Mouse (Mus musculus) heart, adult 11 months (tissue): ENCODE data around the gene Cds1.

Experiments
- DNase-seq: peaks from one replicate; pipeline ENCODE4 v3.0.0; 2022

Cds1 gene

DNA sequence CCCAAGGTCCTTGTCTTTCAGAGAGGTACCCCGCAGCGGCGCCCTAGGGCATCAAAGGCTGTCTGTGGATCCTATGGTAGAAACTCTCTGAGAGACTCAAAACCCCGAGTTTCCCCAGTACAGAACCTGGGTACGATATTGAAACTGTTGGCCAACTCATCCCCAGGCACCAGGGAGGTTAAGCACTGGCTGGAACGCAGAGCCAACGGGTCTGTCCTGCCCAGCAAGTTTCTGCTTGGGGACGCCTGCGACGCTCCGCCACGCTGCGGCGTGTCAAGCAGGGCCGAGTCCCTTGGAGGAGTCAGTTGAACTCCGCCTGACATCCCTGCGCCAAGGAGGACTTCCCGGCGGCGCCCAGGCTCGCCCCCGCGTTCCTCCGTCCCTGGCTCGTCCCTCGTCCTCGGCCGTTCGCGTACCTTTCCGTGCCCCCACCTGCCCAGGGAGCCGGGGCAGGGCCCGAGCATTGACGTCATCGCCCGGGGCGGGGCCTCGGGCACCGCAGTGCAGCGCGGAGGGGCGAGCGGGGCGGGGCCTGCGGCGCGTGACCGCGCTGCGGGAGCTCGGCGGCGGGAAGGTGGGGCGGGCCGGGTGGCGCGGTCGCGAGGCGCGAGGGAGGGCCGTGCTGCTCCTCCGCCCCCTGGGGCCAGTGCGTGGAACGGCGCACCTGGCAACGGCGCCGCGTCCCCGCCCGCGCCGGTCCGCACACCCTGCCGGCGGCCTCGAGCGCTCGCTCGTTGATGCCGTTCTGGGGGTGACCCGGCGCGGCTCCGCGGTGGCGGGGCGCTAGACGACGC is at the start of gene Cds1:
TSS of gene Cds1 (plus strand) at position 577 of the 794 bp plus-strand sequence.
- DNase-seq: peak; percentile 98

DNA sequence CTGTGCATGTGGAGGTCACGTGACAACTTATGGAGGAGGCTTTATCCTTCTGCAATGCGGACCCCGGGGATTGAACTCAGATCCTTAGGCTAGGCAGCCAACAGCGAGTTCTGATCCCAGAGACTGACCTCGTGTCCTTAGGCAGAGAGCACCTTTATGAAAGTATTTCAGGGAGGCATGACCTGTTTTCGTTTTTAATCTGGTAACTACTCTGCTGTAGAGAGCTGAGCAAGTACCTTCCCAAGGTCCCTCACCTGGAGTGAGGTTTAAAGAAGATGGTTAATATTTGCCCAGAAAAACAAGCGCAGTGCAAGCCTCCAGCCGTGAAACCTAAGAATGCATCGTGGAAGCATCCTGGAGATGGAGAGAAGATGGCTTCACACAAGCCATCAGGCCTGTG is 40.7 kb upstream of the Cds1 start:
- no peak for DNase-seq

DNA sequence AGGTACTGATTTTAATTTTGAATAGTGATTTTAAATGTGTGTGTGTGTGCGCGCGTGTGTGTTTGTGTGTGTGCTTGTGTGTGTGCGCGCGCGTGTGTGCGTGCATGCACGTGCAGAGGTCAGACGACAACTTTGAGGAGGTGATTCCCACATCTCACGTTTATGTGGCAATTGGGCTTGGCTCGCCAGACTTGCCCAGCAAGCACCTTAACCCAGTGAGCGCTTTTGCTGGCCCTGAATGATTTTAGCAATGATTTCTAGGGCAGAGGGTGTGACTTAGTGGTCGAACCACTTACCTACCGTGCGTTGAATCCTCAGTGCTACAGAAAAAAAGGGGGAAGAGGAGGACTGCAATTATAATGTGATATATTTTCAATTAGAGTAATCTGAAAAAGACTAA is 40.2 kb upstream of the Cds1 start:
- no peak for DNase-seq

DNA sequence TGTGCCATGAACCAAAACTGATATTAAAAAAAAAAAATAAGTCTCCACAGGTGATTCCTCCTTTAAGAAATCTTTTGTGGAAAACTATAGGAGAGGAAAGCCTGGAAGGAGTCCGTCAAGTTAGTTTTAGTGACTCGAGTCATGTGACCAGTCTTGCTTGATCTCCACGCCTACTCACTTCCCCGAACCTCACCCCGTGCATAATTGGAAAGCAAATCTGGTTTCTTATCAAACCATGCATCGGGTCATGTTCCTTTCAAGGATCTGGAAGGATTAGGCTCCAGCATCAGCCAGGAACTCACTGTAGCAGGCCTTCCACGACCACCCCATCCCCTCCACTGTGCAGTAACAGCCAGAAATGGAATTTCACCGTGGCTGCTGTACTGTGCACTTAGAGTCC is 39.2 kb upstream of the Cds1 start:
- DNase-seq: peak; percentile 53

DNA sequence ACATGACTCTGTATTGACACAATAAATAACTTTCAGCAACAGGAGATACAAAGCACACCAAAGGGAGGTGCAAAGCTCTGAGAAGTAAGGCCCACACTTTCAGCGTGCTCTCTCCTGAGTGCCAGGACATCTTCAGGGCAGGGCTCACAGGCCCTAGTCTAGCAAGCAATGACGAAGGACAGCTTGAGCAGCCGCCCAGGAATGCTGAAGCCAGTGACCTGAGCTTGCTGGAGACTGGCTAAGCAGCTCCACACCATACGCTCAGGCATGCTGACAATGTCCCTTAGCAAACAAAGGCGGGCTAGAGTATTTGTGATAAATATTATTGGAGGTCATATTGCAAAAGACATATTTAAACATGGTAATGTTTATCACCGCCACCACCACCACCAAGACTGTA is 38.6 kb upstream of the Cds1 start:
- peak; percentile 7 for DNase-seq

DNA sequence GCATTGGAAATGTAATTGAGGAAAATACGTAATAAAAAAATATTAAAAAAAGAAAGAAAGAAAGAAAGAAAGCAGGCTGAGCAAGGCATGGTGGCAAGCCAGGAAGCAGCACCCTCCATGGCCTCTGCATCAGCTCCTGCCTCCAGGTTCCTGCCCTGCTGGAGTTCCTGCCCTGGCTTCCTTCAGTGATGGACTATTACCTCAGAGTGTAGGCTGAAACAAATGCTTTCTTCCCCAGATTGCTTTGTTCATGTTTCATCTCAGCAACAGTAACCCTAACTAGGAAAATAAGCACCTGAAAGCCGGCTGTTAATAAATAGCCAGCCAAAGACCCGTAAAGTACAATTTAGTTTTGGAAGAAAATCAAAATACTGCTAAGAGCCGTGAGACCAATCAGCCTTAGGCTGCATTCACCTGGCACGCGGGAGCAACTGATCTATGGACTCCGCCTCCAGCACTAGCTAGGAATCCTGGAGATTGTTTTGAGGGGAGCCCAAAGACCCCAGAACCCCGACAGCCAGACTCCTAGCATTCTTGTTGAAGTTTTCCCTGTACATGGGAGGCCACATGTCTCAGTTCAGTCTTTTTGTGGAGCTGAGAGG is 36.5 kb upstream of the Cds1 start:
- DNase-seq: peak; percentile 18

DNA sequence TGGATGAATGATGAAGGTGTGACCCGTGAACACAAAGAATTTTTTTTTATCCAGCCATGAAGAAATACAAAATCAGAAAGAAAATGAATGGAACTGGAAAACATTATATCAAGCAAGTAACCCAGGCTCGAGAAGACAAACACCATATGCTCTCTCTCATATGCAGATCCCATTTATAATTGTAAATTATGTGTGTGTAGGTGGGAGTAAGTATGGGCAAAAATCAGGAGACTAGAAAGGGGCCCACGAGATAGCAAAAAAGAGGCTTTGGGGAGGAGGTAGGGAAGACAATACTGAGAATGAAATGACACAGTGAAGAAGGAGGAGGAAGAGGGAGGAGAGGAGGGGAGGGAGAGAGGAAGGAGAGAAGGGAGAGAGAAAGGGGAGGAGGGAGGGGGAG is 27.6 kb upstream of the Cds1 start:
- no peak for DNase-seq

DNA sequence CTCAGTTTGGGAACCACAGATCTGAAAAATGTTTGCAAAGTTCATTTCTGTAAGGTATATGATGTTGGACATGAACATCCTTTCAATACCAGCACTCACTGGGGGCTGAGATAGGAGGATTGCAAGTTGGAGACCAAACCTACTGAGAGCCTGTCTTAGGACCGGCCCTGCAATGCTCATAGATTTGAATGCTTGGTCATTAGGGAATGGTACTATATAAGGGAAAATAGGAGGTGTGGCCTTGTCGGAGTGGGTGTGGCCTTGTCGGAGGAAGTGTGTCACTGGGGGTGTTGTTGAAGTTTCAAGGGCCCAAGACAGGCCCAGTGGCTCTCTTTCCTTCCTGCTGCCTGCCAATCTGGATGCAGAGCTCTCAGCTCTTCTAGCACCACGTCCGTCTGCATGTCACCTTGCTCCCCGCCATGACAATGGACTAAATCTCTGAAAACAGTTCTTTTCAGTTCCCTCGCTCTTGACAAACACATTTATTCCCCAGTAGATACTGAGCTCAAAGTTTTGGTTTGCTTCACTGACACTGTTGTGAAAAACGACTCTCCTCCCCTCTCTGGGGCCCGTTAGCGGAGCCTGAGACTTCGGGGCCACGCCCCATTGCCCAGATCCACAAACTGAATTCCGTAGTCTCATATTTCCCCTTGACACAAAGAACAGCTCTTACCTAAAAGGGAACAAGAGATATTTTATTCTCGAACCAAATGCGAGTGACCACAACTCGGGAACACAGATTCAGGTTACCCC is 24.3 kb upstream of the Cds1 start:
- DNase-seq: peak; percentile 59

DNA sequence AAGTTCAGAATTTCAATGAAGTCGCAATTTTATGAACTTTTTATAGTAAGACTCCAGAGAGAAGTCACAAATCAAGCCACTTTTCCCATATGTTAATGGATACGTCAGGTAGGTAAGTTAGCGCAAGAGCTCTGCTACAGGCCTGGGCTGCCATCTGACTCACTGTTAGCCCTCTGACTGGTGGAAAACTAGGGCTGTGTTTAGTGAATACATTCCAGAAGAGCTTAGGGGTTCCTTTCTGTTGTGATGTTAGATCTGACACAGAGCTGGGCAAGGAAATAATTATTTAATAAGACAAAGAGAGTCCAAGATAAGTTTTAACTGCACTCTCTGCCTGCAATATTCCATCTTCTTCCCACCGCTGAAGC is 23.7 kb upstream of the Cds1 start:
- DNase-seq: peak; percentile 1

DNA sequence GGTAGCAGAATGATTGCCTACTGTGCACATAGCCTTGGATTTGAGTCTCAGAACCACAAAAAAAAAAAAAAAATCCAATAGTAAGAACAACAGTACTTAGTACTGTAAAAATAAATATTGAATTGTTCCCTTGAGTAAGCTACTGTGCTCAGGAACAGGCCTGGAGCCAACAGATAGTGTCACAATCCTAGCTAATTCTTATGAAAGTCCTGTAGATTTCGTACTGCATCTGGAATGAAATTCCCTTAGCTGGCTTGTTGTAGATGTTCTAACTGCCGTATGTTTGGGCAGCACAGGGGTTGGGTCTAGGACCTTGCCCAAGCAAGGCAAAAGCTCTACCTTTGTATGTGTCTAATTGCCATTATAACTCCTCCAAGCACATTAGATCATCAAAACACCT is 22.9 kb upstream of the Cds1 start:
- peak; percentile 70 for DNase-seq

DNA sequence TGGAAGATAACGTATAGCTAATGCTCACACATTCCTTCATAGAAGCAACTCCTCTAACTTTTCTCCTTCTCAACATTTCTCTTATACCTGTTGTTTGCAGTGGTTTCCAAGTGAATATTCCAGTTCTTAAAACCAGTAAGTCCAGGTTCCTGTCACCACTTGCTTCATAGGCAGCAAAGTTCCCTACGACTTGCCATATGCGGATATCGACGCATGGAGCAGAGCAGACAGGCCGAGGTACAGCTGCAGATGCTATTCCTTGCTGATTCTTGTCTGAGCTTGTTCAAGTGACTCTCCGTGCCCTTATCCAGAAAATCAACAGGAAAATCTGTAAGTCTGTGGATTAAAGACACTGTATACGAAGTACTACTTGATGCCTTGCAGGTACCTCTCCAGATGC is 22.5 kb upstream of the Cds1 start:
- DNase-seq: peak; percentile 72

DNA sequence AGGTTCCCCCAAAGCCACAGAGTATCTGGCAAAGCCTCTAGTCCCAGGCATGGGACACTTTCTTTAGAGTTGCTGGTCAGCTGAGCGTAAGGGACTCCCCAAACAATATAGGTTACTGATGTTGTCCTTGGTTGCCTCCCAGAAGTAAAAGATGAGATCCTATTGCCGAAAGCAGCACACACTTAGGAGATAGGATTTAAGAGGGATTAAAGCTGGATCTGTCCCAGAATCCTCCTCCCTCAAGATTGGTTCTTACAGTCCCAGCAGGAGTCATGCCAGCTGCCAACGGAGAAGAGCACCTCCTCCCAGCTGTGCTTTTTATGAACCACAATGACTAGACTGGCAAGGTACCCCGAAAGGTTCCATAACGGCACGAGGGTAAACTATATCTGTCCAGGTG is 20.0 kb upstream of the Cds1 start:
- DNase-seq: peak; percentile 52

DNA sequence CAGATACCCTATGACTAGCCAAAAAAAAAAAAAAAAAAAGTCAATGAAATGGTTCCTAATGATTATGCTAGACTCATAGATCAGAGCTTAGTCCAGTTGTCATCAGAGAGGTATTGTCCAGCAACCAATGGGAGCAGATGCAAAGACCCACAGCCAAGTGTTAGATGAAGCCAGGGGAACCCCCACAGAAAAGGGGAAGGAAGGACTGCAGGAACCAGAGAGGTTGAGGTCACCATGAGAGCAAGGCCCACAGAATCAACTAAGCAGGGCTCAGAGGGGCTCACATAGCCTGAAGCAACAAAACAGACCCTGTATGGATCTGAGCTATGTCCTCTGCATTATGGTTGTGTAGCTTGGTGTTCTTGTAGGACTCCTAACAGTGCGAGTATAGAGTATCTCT is 11.2 kb upstream of the Cds1 start:
- peak; percentile 77 for DNase-seq

DNA sequence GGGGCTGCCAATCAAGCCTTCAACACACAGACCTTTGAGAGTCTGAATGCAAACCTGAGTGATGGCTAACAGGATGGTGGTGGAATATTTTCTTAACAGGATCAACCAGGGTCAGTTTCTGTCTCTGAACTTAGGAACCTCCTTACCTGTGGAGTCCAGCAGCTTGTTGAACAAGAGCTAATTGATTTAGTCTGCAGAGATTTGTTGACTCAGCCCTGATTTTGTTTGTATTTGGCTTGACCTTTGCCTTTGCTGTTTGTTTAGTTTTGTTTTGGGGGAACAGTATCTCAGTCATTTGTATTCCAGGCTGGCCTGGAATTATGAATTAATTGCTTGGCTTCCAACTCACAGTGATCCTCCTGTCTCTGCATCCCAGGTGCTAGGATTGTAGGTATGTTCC is 7.3 kb upstream of the Cds1 start:
- DNase-seq: peak; percentile 36

DNA sequence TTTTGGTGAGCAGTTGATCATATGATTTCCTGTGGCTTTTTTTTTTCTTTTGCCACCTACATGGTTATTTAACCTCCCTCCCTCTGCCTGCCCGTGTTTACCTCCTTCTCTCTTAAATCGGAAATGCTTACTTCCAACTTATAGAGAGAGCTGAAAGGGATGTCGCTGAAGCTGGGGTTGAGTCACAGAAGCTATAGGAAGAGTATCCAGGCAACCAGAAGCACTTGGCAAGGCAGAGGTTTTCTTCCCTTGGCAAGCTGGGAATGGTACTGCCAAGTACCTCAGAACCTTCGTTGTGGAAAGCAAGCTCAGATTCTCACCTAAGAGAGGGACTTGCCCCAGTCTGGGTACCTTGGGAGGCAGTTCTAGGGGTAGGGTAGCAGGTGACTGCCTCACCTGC is 3.2 kb upstream of the Cds1 start:
- DNase-seq: peak; percentile 55

DNA sequence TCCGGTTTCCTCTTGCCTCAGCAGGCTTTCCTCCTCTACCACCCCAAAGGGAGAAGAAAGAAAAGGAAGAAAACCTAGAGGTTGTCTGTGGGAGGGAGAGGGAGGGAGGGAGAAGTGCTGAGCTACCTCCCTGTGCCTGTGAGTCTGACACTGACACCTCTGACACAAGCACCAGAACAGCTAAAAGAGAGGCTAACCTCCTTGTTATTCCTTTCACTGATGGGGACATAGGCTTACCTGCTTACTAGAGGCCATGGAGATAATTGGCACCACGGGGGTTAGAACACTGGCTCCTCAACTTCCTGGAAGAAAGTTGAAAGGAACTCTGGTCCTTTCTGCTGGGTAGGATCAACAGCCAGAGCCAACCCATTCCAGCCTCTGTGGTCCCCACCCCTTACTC is 1.4 kb upstream of the Cds1 start:
- DNase-seq: peak; percentile 52

DNA sequence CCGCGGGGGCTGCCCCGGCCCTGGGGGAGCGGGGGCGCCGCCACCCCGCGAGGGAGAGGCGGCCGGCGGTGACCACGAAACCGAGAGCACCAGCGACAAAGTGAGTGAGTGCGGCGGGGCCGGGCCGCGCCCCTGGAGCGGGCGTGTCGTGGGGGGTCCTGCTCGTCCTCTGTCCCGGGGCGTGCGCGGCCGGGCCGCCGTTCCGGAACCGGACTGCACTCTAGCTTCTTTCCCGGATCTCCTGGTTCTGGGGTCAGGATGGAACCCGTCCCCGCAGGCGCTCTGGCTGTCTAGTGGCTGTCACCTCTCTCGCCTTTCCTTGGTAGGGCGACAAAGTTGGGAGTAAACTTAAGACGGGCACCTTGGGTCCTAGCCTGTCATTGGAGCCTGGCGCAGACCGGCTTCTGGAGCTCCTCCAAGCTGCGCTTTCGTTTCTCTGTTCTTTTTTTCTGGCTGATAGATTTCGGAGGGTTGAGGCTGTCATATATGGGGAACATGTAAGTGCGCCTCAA is 516 bp downstream of the Cds1 start:
- peak; percentile 95 for DNase-seq

DNA sequence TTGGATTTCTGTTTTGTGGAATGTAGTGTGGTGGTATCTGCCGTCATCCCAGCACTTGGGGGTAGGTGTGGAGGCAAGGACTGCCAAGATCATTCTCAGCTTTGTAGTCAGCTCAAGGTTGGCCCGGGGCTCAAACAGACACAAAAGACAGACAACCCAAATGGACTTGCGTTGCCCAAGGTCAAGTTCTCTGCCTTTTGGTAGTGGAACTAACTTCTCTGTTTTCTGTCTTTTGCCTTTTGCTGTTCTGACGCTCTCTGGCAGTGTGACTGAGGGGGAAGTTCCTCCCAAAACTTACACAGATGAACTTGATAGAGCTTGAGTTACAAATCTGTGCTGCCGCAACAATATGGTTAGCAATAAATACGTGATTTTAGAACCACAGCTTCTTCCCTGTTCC is 1.3 kb downstream of the Cds1 start:
- peak; percentile 88 for DNase-seq

DNA sequence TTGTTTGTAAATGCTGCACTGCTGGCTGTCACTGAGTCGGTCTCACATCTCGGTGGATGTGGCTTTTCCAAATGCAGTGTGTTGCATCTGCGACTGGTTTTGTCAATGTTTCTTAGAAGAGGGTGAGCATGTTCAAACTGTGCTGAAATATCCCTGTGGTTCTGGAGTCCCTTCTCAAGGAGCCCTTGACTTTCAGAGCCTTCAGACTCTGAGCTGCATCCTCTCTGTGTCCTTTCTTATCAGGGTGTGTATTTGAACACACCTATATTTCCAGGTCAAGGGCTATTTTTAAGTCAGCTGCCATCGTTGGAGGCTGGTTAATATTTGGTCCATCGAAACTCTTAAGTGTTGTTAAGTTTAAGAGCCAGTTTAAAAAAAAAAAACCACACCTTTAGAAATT is 2.2 kb downstream of the Cds1 start:
- DNase-seq: peak; percentile 61

DNA sequence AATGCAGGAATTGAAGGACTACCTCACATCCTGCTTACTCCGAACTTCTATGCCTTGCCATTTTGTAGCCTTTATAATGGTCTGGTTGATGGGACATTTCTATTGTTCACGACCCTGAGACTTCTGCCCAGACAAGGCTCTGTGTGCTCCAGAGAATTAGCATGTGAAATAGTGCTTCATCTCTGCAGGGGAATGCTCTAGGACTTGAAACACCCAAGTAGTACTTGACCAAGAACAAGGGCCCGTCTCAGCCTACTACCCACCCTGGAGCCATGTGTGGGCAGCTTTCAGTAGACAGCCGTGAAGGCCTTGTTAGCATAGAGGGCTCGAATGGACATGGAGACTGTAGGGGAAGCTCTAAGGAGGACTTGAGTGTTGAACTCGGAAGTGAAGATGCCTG is 2.6 kb downstream of the Cds1 start:
- DNase-seq: peak; percentile 63

DNA sequence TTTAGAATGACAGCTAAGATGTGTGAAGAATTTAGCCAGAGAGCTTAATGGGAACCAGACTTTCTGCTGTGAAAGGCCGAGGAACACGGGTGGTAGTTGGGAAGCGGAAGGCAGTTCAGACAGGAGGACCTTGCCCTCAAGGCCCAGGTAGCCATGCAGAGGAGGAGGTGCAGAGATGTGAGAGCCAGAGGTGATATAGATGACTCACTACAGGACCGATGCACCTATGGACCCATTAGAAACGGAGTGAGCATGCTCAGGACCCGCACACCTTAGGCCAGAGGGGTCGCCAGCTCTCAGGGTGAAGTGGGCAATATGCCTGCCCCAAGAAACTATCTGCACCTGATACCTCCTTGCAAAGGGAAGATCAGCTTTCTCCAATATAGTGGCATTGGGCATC is 3.6 kb downstream of the Cds1 start:
- peak; percentile 85 for DNase-seq

DNA sequence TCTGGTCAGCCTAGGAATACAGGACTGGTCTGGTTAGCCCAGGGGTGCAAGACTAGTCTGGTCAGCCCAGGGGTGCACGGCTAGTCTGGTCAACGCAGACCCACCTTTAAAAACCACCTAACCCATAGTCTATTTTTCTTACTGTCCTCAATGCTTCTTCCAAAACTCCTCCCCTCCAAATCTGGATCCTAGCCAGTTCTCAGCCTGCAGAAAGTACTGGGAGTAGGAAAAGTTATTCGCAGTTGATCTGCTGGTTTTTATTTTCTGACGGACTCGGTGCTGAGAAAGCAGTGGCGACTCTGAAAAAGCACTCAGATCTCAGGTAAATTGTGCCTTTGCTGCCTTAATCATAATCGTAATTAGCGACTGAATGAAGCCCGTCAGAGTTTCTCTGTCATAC is 7.7 kb downstream of the Cds1 start:
- DNase-seq: peak; percentile 40

DNA sequence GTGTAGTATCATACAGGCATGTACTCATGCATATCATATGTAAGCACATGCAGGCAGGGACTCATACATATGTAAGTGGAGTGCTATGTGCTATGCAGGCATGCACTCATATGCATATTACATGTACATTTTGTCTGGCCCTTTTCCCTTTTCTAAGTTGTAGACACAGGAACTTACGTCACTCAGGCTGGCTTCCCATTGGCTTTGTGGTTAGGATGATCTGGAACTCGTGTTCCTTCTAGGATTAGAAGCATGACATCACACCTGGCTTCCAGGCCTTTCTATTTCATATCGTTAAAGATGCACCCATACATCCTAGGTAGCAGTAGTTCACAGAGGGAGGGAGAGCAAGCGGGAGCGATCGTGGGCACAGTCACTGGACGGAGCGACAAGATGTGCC is 10.3 kb downstream of the Cds1 start:
- DNase-seq: peak; percentile 31

DNA sequence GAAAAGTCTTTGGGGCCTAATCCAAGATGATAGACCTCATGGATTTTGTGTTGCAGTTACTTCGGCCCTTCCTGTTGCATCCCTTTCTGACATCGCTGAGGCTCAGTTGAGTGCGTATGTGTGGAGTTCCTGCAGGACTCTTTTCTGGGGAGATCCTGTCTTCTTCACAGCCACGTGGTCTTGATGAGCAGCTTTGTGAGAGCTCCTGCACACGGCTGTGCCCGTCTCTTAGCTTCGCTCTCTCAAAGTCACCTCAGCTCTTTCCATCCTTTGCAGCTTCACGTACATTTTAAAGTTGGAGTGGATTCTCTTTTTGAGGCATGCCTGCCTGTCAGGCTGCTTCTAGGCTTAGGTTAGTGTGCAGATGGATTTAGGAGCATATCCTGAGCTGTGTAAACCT is 11.6 kb downstream of the Cds1 start:
- peak; percentile 40 for DNase-seq
